Mouse (Mus musculus) stomach, postnatal 0 days (tissue): ENCODE data around the gene Vapb.

Source experiments
- CTCF ChIP-seq: IDR thresholded peaks from 2 replicates; pipeline ENCODE4 v1.5.1; 2016; ENCODE audit warnings: antibody characterized with exemption, low read depth, mild to moderate bottlenecking, moderate library complexity
- EP300 ChIP-seq: optimal IDR thresholded peaks from 2 replicates; pipeline ENCODE3; 2016; ENCODE audit warnings: antibody characterized with exemption

DNA sequence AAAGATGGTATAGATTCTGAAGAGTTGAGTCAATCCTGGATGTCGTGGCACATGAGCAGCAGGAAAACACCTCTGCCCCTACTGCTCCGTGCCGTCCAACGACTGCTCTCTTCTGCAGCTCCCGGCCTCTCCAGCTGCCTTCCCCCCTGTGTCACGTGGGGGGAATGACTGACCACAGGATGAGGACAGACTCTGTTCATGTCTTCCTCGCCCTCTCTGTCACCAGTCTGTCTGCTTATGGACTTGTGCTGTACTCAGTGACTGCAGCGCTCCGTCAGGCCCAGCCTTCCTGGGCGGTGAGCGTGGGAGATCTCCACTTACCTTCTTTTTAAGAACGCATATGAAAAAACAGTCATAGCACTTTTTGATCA is 34.5 kb upstream of the Vapb start:
- no peak for TF ChIP-seq CTCF
- TF ChIP-seq EP300, result no peak
